Mouse (Mus musculus) lung, postnatal 0 days (tissue): Measurements from ENCODE around the gene A3galt2.

Experiments used
- CTCF ChIP-seq: IDR thresholded peaks from 2 replicates; pipeline ENCODE4 v1.5.1; 2016; ENCODE audit warnings: antibody characterized with exemption, mild to moderate bottlenecking
- EP300 ChIP-seq: IDR thresholded peaks from 2 replicates; pipeline ENCODE4 v1.6.1; 2016; ENCODE audit warnings: antibody characterized with exemption, mild to moderate bottlenecking, control low read depth

DNA sequence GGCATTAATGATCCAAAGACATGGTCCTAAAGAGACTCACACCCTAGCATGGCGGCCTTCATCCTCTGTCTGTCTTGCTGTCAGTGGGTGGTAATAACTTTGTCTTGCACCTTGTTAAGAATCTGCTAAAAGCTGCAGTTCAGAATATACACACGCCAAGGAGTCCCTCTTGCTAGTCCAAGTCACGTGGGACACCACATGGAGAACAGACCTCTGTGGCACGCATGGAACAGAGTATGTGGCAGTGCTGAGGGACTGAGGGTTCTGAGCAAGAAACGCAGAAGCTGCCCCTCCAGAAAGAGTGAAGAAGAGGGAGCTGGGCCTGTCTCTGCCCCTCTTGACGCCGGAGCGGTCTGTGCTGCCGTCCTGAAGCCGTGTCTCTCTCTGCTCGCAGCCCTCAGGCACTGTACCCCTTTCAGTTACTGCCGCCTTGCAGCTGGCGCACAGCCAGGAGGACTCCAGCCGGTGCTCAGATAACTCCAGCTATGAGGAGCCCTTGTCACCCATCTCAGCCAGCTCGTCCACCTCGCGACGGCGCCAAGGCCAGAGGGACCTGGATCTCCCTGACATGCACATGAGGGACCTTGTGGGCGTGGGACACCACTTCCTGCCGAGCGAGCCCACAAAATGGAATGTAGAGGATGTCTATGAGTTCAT is 7.4 kb upstream of the A3galt2 start:
- TF ChIP-seq CTCF = no peak
- TF ChIP-seq EP300 = no peak
